Mouse (Mus musculus) midbrain, embryonic 13.5 days (tissue): ENCODE results near the gene Slc9a5. TPM values are rescaled to one million over a fixed set of nuclear protein-coding genes. Genes with fewer than 3 reads are reported as not detected.
A peak's percentile ranks its signal among the peaks of the same experiment; 100 is the strongest.

Source experiments
- ATAC-seq: fragments of 200-750 bp; cut with Nextera tagmentation; 2 replicates; pipeline ENCODE4 v1.8.0; 2017; ENCODE audit warnings: mild to moderate bottlenecking, moderate TSS enrichment, moderate library complexity
- H3K27ac ChIP-seq: fragments of 300-500 bp; sonication (generic); 2 replicates; pipeline ENCODE4 v1.5.1; 2015; ENCODE audit warnings: inconsistent platforms, mild to moderate bottlenecking, moderate library complexity
- H3K27me3 ChIP-seq: fragments of 300-500 bp; sonication (generic); 2 replicates; pipeline ENCODE4 v1.6.1; 2015; ENCODE audit warnings: mild to moderate bottlenecking, inconsistent platforms
- H3K36me3 ChIP-seq: fragments of 300-500 bp; sonication (generic); 2 replicates; pipeline ENCODE4 v1.6.1; 2015; ENCODE audit warnings: mild to moderate bottlenecking, inconsistent platforms
- H3K4me1 ChIP-seq: fragments of 300-500 bp; sonication (generic); replicated peaks from 2 replicates; pipeline ENCODE4 v1.6.1; 2015; ENCODE audit warnings: inconsistent platforms
- H3K4me2 ChIP-seq: fragments of 300-500 bp; sonication (generic); replicated peaks from 2 replicates; pipeline ENCODE4 v1.6.1; 2015; ENCODE audit warnings: moderate library complexity, mild to moderate bottlenecking, inconsistent platforms
- H3K4me3 ChIP-seq: fragments of 300-500 bp; sonication (generic); replicated peaks from 2 replicates; pipeline ENCODE4 v1.5.1; 2015; ENCODE audit warnings: mild to moderate bottlenecking, inconsistent platforms
- H3K9ac ChIP-seq: fragments of 300-500 bp; sonication (generic); replicated peaks from 2 replicates; pipeline ENCODE4 v1.6.1; 2015; ENCODE audit warnings: mild to moderate bottlenecking, inconsistent platforms
- H3K9me3 ChIP-seq: fragments of 300-500 bp; sonication (generic); 2 replicates; pipeline ENCODE4 v1.6.1; 2016; ENCODE audit warnings: mild to moderate bottlenecking, inconsistent platforms
- WGBS: fragments of 180-500 bp; shearing (Covaris S2); methylation state at CpG from one replicate; pipeline ENCODE4 v1.1.7; 2015; 5-methylcytosine and 5-hydroxymethylcytosine counted together
- polyA plus RNA-seq: library from polyadenylated mRNA; unstranded; fragments of >200 nt; fragmentation: Nextera tagmentation; extraction: Ambion mirVana; gene quantifications from 2 replicates; pipeline ENCODE4 v1.2.1, GENCODE M21; 2015

Slc9a5 gene
- 5.4 and 5.6 TPM in 2 replicates for polyA plus RNA-seq

- peak within 1 kb of the TSS; percentile 56 for H3K4me3 ChIP-seq
These were observed at the start of gene Slc9a5 for GRCm38 (mm10) chr8:105348450-105349095. Gene Slc9a5 (plus strand): TSS chr8:105348843.

GRCm38 (mm10) chr8:105299962-105300361 lies 48.7 kb upstream of the Slc9a5 start:
- no peak overlapping the region for H3K27ac ChIP-seq
- no peak overlapping the region for H3K4me3 ChIP-seq
- peaks cover 59% of the 10 kb centered on the region for H3K36me3 ChIP-seq
- peaks cover 31% of the 10 kb centered on the region for H3K4me1 ChIP-seq
- no peak overlapping the region for H3K4me2 ChIP-seq
- no peak for ATAC-seq
- H3K27me3 ChIP-seq: no peaks in the 10 kb centered on the region; the same call in 1 of the 2 replicates
- H3K9me3 ChIP-seq: no peaks in the 10 kb centered on the region
- 98% methylated on average over 8 of the region's 8 CpGs for WGBS
- no peak overlapping the region for H3K9ac ChIP-seq

More at GRCm38 (mm10) chr8:105348450-105349095, at the start of gene Slc9a5:
- Histone ChIP-seq H3K27me3 (peaks cover 19% of the 10 kb centered on the region), H3K9me3 (no peaks in the 10 kb centered on the region), H3K4me1 (peaks cover 37% of the 10 kb centered on the region), H3K4me2 (peak within 1 kb of the TSS; percentile 95), H3K27ac (peak within 1 kb of the TSS; percentile 54), H3K36me3 (no peaks in the 10 kb centered on the region), H3K9ac (peak within 1 kb of the TSS; percentile 75)
- ATAC-seq: peak; percentile 29
- under 1% methylated on average over 34 of the region's 34 CpGs for WGBS

GRCm38 (mm10) chr8:105303396-105303795 lies 45.2 kb upstream of the Slc9a5 start:
- peaks cover 80% of the 10 kb centered on the region for H3K36me3 ChIP-seq
- 88% methylated on average over 8 of the region's 8 CpGs for WGBS
- no peak overlapping the region for H3K27ac ChIP-seq

GRCm38 (mm10) chr8:105303874-105304273 lies 44.8 kb upstream of the Slc9a5 start:
- peaks cover 83% of the 10 kb centered on the region for H3K36me3 ChIP-seq
- H3K27ac ChIP-seq: no peak overlapping the region
- H3K4me2 ChIP-seq: no peak overlapping the region
- H3K4me1 ChIP-seq: peaks cover 28% of the 10 kb centered on the region
- no peaks in the 10 kb centered on the region for H3K9me3 ChIP-seq
- no peak overlapping the region for H3K4me3 ChIP-seq
- ATAC-seq: no peak
- 91% methylated on average over 9 of the region's 9 CpGs for WGBS
- H3K27me3 ChIP-seq: no peaks in the 10 kb centered on the region
- H3K9ac ChIP-seq: no peak overlapping the region

More at GRCm38 (mm10) chr8:105303396-105303795, 45.2 kb upstream of the Slc9a5 start:
- no peak overlapping the region for H3K4me2 ChIP-seq
- H3K27me3 ChIP-seq: no peaks in the 10 kb centered on the region
- H3K9me3 ChIP-seq: no peaks in the 10 kb centered on the region
- ATAC-seq: no peak
- no peak overlapping the region for H3K4me3 ChIP-seq
- H3K9ac ChIP-seq: no peak overlapping the region
- H3K4me1 ChIP-seq: peaks cover 33% of the 10 kb centered on the region

- no peaks in the 10 kb centered on the region for H3K9me3 ChIP-seq
- no peak overlapping the region for H3K9ac ChIP-seq
- H3K4me2 ChIP-seq: no peak overlapping the region
- no peak overlapping the region; the same call in 1 of the 2 replicates for H3K27ac ChIP-seq
- ATAC-seq: peak; percentile 12; the same call in 1 of the 2 replicates
- no peak overlapping the region for H3K4me3 ChIP-seq
- WGBS: 75% methylated on average over 9 of the region's 9 CpGs
- H3K4me1 ChIP-seq: peaks cover 21% of the 10 kb centered on the region
- H3K36me3 ChIP-seq: peaks cover 86% of the 10 kb centered on the region
- no peaks in the 10 kb centered on the region for H3K27me3 ChIP-seq
These were observed 44.1 kb upstream of the Slc9a5 start for GRCm38 (mm10) chr8:105304325-105305210.

- WGBS: 11% methylated on average over 30 of the region's 30 CpGs
- H3K4me3 ChIP-seq: no peak within 1 kb of the TSS
These were observed 43.2 kb upstream of the Slc9a5 start, which contains the start of gene Elmo3 for GRCm38 (mm10) chr8:105305211-105306145. Gene Elmo3 (plus strand): TSS chr8:105305601.

GRCm38 (mm10) chr8:105306146-105306691 lies 42.4 kb upstream of the Slc9a5 start:
- peak; percentile 4 for ATAC-seq

More at GRCm38 (mm10) chr8:105305211-105306145, 43.2 kb upstream of the Slc9a5 start, which contains the start of gene Elmo3:
- H3K4me2 ChIP-seq: peak within 1 kb of the TSS; percentile 45
- peak; percentile 59 for ATAC-seq
- peaks cover 85% of the 10 kb centered on the region for H3K36me3 ChIP-seq
- peaks cover 21% of the 10 kb centered on the region for H3K4me1 ChIP-seq
- H3K27ac ChIP-seq: no peak within 1 kb of the TSS; the same call in 1 of the 2 replicates
- no peaks in the 10 kb centered on the region for H3K27me3 ChIP-seq
- no peaks in the 10 kb centered on the region for H3K9me3 ChIP-seq
- H3K9ac ChIP-seq: peak within 1 kb of the TSS; percentile 54

GRCm38 (mm10) chr8:105307670-105308069 lies 41.0 kb upstream of the Slc9a5 start:
- H3K27me3 ChIP-seq: no peaks in the 10 kb centered on the region
- no peak for ATAC-seq
- H3K4me1 ChIP-seq: peaks cover 21% of the 10 kb centered on the region
- H3K27ac ChIP-seq: no peak overlapping the region
- peaks cover 83% of the 10 kb centered on the region for H3K36me3 ChIP-seq
- no peak overlapping the region for H3K4me2 ChIP-seq
- no peak overlapping the region for H3K9ac ChIP-seq
- H3K4me3 ChIP-seq: no peak overlapping the region
- 94% methylated on average over 13 of the region's 13 CpGs for WGBS
- no peaks in the 10 kb centered on the region for H3K9me3 ChIP-seq

More at GRCm38 (mm10) chr8:105306146-105306691, 42.4 kb upstream of the Slc9a5 start:
- 66% methylated on average over 5 of the region's 5 CpGs for WGBS
- Histone ChIP-seq H3K27ac (no peak overlapping the region), H3K4me3 (no peak overlapping the region), H3K27me3 (no peaks in the 10 kb centered on the region), H3K9me3 (no peaks in the 10 kb centered on the region), H3K4me1 (peaks cover 21% of the 10 kb centered on the region), H3K9ac (peak overlapping the region; percentile 54; the same call in 1 of the 2 replicates), H3K4me2 (peak overlapping the region; percentile 45), H3K36me3 (peaks cover 82% of the 10 kb centered on the region)

- Histone ChIP-seq H3K9me3 (no peaks in the 10 kb centered on the region), H3K4me2 (no peak overlapping the region), H3K36me3 (peaks cover 83% of the 10 kb centered on the region), H3K4me3 (no peak overlapping the region), H3K27ac (no peak overlapping the region), H3K4me1 (peaks cover 21% of the 10 kb centered on the region), H3K27me3 (no peaks in the 10 kb centered on the region), H3K9ac (no peak overlapping the region)
- WGBS: 93% methylated on average over 10 of the region's 10 CpGs
- ATAC-seq: no peak
These were observed 40.2 kb upstream of the Slc9a5 start for GRCm38 (mm10) chr8:105308428-105308827.

GRCm38 (mm10) chr8:105309142-105309847 lies 39.3 kb upstream of the Slc9a5 start:
- Histone ChIP-seq H3K4me3 (no peak overlapping the region), H3K9ac (no peak overlapping the region), H3K4me2 (no peak overlapping the region), H3K27ac (no peak overlapping the region), H3K27me3 (no peaks in the 10 kb centered on the region), H3K9me3 (no peaks in the 10 kb centered on the region), H3K36me3 (peaks cover 83% of the 10 kb centered on the region), H3K4me1 (peaks cover 20% of the 10 kb centered on the region)
- ATAC-seq: no peak
- 83% methylated on average over 15 of the region's 15 CpGs for WGBS
